Mouse (Mus musculus) heart, adult 2 months (tissue): ENCODE measurements around the gene Cd247.

Experiments
- CTCF ChIP-seq: fragments of 200-600 bp; IDR thresholded peaks from 2 replicates; pipeline ENCODE4 v1.8.1; 2022; ENCODE audit warnings: antibody characterized with exemption, mild to moderate bottlenecking, moderate library complexity
- EP300 ChIP-seq: fragments of 200-500 bp; IDR thresholded peaks from 2 replicates; pipeline ENCODE4 v1.6.1; 2011; ENCODE audit warnings: low read depth, low read length, control low read depth; ENCODE audit not compliant: insufficient read depth
- POLR2A ChIP-seq: fragments of 200-500 bp; IDR thresholded peaks from 2 replicates; pipeline ENCODE4 v1.6.1; 2011; ENCODE audit warnings: mild to moderate bottlenecking, low read depth, low read length, control low read depth; ENCODE audit not compliant: insufficient read depth

GRCm38 (mm10) chr1:165791411-165791810, 2.9 kb downstream of the Cd247 start:
- TF ChIP-seq CTCF, result no peak
- no peak for TF ChIP-seq POLR2A
- no peak for TF ChIP-seq EP300
